Mouse (Mus musculus): ENCODE measurements around the gene Cst12. TPM values are rescaled to one million over a fixed set of nuclear protein-coding genes. Genes with fewer than 3 reads are reported as not detected.
A peak's percentile ranks its signal among the peaks of the same experiment; 100 is the strongest.
"Not testable (repeated sequence)": the region's sequence is repeated elsewhere in the genome, so short reads cannot be mapped to it uniquely, and the experiment has no call there.

The Cst12 gene
- 0.33 and 0.36 TPM in 2 replicates for polyA plus RNA-seq (2015; fragmentation: Nextera tagmentation; extraction: Ambion mirVana)

DNA sequence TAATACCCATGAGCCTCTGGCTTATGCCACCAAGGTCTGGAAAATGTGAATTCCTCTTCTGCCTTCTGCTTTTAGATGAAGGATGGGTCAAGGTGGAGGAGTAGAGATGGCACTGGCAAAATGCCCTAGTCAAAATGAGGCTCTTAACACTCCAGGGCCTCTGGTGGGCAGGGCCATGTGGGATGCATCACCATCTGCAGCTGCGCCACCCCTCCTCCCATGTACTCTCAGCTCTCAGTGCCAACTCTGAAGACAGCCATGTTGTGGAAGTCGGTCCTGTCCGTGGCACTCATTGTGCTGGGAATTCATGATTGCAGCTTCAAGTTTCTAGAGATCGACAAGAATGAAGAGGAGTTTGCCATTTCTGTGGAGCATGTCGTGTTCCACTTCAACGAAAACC, at the start of gene Cst12:
Gene Cst12, plus strand, starts transcription at position 220 of the 400 bp plus-strand sequence.
- no peak for DNase-seq (ENCODE audit: low spot score)

GRCm38 (mm10) chr2:148743001-148743400, 46.2 kb upstream of the Cst12 start:
- DNase-seq (ENCODE audit: low spot score): no peak

GRCm38 (mm10) chr2:148743846-148744407, 45.2 kb upstream of the Cst12 start:
- DNase-seq (ENCODE audit: low spot score): no peak

- no peak for DNase-seq (ENCODE audit: low spot score)
These were observed 39.1 kb upstream of the Cst12 start, which contains the start of gene Cstl1 for GRCm38 (mm10) chr2:148750058-148750457. Gene Cstl1 (plus strand): TSS chr2:148750358.

GRCm38 (mm10) chr2:148751893-148752813, 37.0 kb upstream of the Cst12 start:
- DNase-seq (ENCODE audit: low spot score): peak; percentile 82

- DNase-seq (ENCODE audit: low spot score): no peak
These were observed 34.8 kb upstream of the Cst12 start for GRCm38 (mm10) chr2:148754310-148754846.

DNA sequence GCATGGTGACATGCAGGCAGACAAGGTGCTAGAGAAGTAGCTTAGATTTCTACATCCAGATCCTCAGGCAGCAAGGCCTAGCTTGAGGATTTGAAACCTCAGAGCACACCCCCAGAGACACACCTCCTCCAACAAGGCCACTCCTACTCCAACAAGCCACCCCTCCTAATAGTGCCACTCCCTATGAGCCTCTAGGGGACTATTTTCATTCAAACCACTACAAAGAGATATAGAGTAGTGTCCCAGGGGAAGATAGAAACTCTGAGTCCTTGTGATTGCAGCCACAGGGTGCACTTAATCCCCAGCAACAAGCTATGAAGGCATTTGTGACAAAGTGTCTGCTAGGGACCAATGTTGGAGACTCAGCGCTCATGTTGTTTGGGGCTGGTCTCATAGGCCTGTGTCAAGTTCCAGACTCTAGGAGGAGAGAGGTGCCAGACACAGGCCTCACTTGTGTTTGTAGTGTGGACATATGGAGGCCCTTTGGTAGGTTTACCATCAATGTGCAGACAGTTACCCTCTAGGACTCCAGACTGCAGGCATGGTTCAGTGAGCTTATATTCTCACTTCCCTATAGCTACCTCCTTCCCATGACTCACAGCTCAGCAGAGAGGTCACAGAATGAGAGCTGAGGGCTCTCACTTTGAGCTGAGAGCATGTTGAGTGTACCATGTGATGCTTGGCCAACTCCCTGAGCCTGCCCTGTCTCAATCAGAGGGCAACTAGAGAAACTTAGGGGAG, 25.3 kb upstream of the Cst12 start:
- no peak for DNase-seq (ENCODE audit: low spot score)

DNA sequence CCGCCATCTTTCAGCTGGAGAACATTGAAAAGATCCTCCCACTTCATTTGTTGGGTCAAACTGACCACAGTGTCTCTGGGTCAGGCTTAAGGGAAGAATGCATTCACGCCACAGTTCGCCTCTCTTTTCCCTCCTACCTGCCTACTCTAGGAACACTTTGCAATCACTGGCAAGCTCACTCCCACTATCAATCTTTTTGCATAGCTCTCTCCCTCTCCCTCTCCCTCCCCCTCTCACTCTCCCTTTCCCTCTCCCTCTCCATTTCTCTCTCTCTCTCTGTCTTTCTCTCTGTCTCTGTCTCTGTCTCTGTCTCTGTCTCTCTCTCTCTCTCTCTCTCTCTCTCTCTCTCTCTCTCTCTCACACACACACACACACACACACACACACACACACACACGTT, 17.8 kb upstream of the Cst12 start, which contains the start of gene Cst11:
Gene Cst11, minus strand, starts transcription at position 101 of the 400 bp plus-strand sequence.
- DNase-seq (ENCODE audit: low spot score): not testable (repeated sequence)

DNA sequence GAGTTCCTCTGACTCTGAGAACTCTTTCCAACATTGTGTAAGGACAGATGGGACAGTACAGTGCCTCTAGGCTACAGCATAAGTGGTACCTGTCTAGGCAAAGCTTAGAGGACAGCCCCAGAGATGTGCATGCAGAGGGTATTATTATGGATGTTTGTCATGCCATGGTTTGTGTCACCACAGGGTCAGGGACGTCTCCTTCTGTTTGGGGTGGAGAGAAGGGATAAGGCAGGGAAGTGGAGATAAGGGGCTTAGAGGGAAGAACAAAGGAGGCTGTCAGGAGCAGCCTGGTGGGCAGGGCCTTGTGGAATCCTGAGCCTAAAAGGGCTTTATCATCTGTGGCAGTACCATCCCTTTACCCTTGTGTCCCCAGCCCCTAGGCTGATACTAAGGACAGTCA, 7.5 kb upstream of the Cst12 start, which contains the start of gene 8030411F24Rik:
Gene 8030411F24Rik, plus strand, starts transcription at position 301 of the 400 bp plus-strand sequence.
- DNase-seq (ENCODE audit: low spot score): no peak

DNA sequence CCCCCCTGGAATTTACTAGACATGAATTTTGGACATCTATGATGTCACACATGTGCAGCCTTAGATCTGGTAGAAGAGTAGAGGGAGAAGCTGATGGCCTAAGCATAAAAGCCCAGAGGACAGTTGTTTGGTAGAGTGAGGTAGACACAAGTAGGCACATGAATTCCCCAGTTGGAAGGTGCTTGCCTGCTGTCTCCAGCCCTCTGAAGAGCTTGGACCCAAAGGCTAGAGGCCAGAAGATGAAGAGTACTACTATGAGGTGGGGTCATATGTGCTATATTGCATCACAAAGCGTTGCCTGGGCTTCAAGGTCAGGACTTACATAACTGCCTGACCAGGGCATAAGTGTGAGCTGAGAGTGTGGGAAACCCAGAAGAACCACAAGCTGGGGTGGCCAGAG, 9.3 kb downstream of the Cst12 start, which contains the start of gene Cst8:
Gene Cst8, plus strand, starts transcription at position 301 of the 400 bp plus-strand sequence.
- no peak for DNase-seq (ENCODE audit: low spot score)

DNA sequence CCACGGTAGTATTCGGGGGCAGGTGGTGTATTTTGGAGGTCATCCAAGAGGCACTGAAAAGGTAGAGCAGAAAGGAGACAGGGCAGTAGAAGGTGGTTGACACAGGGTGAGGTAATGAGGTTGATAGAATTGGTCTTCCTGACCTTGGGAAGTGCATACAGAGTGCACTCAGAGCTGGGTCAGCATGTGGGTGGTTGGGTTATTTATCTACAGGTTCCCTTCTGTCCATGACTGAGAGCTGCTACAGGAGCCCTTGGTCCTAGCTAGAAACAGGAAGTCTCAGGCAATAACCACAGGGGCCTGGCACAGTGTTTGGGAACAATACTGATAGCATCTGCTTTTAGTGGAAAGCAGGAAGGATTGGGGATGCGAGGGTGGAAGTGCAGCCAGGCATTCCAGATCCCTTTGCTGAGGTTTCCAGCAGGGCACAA, 12.3 kb downstream of the Cst12 start:
- no peak for DNase-seq (ENCODE audit: low spot score)

DNA sequence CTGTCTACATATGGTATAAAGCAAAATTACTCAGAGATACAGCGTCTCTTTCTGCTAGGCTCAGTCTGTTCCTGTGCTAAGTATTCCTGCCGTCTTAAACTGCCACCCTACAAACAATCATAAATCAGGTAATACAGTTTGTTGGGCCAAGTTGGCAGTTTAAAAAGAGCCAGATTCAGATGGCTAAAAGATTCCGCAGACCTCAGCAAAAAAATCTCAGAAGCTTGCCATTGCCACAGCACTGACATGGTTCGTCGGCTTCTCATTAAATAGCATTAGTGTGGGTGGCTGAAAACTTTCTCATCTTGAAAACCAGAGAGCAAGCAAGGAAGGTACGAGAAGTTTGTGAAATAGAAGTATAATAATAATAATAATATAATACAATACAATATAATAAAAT, 17.5 kb downstream of the Cst12 start:
- no peak for DNase-seq (ENCODE audit: low spot score)

- DNase-seq (ENCODE audit: low spot score): no peak
These were observed 30.7 kb downstream of the Cst12 start, which contains the start of gene Cst13 for GRCm38 (mm10) chr2:148819909-148820308. Gene Cst13 (plus strand): TSS chr2:148820081.

DNA sequence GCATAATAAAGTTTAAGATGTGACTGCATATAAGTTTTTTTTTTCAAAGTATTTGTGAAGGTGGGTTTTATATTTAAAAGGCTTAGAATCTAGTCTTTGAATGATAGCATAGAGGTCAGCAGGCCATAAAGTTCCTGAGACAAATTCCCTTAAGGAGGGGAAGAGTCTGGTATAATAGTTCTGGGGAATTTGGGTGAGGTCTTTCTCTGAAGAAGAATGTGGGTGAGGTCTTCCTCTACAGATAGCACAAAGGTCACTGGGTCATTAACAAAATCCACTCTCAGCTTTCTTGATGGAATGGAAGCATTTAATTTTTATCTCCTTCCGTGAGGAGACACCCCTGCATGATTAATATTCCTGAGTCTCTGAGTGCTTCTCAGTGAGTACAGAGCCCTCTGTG, 36.8 kb downstream of the Cst12 start:
- DNase-seq (ENCODE audit: low spot score): no peak

DNA sequence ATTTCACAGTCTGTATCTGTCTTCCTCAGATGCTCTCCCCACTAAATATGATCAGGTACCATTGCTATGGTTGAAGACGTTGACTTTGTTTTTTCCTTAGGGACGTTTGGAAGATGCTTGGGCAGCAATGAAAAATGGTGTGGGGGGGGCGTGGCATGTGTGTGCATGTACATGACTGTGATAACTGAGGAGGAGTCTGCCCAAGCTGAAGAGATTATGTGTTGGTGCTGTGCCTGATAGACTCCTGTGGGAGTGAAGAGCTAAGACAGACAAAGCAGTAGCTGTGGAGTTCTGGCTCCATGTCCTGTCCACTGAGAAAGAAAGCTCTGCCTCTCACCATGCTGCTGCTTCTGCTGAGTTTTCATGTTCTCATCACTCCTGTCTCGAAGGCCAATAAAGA, 45.8 kb downstream of the Cst12 start, which contains the start of gene Cst9:
Gene Cst9, plus strand, starts transcription at position 236 of the 400 bp plus-strand sequence.
- DNase-seq (ENCODE audit: low spot score): no peak

DNA sequence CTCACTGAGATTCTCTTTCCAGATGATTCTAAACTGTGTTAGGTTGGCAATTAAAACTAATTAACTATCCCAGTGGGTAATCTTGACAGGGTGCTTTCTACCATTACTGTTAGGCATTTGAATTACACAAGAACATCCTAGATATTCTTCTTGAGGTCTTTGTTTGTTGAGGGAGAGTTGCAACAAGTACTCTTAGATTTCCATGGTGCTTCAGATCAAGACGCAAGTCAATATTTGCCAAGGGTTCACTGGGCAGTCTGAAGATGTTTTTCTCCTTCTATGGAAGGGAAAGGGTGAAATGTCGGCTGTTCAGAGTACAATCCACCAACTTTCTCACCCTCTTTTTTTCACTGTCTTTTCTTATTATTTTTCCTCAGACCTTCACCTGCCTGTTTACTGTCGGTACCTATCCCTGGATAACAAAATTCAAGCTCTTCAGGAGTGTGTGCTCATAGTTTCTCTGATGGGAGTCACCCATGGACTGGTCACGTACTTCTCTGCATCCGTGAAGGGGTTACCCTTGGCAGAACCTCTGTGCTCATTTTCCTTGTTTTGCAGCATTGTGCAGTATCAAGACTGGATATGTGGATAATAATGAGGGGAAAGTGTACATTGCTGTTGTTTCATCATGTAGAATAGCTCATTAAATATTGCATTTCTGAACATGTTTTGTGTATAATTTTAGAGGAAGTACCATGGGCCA, 49.1 kb downstream of the Cst12 start:
- no peak for DNase-seq (ENCODE audit: low spot score)

- no peak for DNase-seq (ENCODE audit: low spot score)
These were observed 50.1 kb downstream of the Cst12 start for GRCm38 (mm10) chr2:148839224-148839623.

All from thymus, postnatal 0 days (tissue).